Mouse (Mus musculus): Measurements from ENCODE around the gene Zfp185. TPM values are rescaled to one million over a fixed set of nuclear protein-coding genes. Genes with fewer than 3 reads are reported as not detected.

The Zfp185 gene
- total RNA-seq (2022) = 1 to 10 TPM in 2 of 4 experiments, under 1 TPM in 2; 0.63 to 1.7 (median 1.0) TPM

DNA sequence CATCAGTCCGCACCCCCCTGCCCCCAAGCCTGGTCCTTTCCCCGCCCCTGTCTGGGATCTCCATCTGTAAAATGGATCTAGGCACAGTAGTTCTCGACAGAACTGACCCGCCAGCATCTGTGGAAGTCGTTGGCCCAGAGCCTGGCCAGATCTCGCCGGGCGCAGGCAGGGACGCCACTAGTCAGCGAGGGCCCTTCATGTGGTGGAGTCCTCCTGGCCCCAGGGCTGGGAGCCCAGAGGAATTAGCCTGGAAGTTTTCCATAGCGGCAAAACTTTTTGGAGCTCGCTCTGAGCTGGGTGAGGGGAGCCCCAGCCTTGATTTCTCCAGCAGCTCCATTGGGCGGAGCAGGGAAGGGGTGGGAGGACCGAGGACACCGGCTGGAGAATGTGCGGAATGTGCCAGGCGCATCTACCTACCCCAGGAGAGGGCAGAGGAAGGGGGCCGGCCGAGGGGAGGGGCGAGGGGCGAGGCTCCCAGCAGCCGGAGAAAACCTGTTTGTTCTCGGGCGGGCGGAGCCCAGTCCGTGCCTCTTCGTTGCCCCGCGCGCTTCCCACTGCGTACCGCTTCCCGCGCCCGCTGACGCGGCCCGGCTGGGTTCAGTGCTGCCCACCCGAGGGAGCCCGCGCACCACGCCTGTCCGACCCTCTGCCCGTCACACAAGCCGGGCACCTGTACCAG lies at the start of gene Zfp185:
Gene Zfp185 (plus strand): TSS at position 499 of the 679 bp plus-strand sequence.
- peak; percentile 24 for DNase-seq (ENCODE audit: low spot score)

DNA sequence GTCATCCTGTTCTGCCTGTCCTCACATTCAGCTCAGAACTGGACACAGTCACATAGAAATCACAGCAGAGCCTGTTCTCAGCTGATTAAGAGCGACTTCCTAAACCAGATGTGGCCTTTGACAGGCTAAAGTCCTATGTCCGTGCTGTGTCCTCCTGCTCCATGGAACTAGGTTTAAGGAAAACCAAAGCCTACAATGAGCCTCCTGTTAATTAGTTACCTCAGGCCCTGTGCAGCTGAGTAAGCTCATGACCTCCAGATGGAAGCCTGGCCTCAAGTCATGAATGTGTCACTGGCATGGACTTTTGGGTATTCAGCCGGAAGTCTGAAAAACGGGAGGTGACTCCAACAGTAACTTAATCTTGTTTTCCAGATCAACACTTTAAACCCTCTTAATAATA lies 33.7 kb upstream of the Zfp185 start:
- no peak for DNase-seq (ENCODE audit: low spot score)

DNA sequence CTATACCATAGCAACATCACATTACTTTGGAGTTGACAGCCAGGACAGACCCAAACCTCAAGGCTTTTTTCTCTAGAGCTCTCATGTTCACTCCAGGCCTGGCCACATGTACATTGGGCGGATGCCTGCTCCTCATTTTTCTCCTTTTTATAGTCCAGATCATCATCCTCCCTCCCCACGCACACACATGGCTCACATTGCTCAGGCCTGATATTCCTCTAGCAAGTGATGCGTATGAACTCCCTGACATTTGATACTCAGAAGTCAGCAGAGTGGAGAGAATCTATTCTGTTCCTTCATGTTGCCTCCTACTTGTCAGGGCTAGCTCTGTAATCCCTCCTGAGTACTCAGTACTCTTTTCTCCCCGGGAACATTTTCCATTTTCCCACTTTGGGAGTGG lies 30.7 kb upstream of the Zfp185 start:
- DNase-seq (ENCODE audit: low spot score) = no peak

DNA sequence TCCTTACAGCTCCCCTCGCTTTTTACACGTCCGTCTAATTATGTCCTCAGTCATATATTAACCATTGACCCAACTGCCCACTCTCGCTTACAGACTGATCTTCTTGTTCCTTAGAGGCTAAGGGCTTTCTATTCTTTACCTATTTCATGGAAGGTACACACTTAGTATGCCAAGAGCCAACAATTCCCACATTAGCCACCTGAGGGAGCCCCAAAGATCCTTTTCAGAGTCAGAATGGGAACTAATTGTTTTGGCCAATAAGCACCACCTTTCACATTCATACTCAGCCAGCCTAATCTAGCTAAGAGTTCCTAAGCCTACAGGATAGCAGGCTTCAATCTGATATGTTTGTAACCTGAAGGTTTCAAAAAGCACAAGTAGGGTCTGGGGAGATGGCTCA lies 26.7 kb upstream of the Zfp185 start:
- no peak for DNase-seq (ENCODE audit: low spot score)

DNA sequence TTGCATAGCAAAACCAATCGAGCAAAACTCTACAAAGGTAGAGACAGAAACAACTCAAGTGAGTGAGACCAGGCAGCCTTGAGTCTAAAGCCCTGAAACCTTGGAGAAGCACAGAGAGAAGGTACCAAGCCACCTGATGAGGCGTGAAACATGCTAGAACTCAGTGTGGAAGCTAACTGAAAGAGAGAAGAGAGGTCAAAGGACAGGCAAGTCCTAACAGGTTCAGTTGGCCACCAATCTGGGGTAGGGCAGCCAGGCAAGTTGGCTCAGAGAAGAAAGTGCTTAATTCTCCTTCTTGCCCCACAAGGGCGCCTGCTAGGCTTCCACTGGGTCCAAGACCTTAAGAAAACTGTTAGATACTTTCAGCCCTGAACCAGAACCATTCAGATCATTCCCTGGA lies 25.6 kb upstream of the Zfp185 start:
- DNase-seq (ENCODE audit: low spot score) = no peak

DNA sequence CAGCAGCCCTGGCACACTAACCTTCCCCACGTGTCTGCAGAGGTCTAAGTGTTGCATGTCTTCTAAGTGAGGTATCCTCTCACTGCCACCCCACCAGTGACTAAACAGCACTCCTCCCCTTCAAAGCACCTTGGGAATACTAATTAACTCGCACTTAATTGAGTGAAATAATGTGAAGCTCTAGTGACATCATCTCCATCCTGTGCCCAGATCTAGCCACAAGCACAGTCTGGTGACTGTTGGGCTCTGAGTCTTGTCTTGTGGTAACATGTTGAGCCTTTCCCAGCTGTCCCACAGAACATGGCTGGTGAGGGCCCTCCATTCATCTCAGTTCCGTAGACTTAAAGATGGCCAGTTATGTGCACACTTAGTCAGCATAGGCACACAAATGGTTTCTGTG lies 24.4 kb upstream of the Zfp185 start:
- no peak for DNase-seq (ENCODE audit: low spot score)

DNA sequence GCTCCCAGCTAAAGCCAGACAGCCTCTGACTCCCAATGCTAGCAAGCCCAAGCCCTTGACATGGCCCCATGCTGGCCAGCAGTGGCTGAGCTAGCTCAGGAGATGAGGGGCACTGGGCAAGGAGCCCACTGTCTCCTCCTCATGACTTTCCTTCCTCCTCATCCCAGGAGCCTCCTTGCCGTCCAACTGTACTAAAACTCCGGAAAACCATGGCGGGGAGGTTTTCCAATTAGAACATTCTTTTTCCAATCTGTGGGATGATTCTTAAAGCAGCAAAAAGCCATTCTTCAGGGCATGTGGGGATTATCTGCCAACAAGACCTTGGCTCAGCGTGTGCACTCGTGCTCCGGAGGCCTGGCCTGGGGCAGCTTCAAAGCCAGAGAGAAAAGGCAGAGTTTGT lies 4.3 kb upstream of the Zfp185 start:
- DNase-seq (ENCODE audit: low spot score) = no peak

DNA sequence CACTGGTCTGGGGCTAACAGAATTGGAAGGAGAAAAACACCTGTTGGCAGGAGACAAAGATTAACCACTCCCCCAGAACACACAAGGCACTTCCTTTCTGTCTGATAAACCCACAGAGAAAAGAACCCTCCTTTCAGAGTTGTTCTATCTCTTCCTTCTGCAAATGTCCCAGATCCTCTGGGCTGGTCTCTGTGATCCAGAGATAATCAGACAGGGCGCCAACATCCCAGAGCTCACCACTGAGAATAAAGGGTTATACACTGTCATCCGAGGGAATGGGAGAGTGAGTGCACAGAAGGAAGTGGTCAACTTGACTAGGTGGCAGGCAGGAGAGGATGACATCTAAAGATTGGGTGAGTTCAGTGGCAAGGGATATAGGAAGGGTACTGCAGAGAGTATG lies 1.5 kb upstream of the Zfp185 start:
- no peak for DNase-seq (ENCODE audit: low spot score)

DNA sequence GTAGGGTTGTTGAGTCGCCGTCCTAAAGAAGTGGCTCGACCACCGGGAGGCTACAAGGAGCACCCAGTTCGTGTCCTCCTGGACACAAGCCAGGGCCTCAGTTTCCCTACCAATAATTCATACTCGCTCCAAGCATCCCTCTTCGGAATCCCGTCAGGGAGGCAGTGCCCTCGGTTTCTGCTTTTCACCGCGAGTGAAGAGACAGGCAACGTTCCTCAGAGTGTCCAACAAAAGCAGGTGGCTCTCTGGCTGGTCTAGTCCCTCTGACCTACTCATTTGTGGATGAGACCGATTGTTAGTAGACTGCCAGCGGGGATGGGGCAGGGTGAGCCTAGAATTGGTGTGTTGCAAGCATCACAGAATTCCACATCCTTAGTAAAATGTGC lies 374 bp downstream of the Zfp185 start:
- DNase-seq (ENCODE audit: low spot score) = no peak

DNA sequence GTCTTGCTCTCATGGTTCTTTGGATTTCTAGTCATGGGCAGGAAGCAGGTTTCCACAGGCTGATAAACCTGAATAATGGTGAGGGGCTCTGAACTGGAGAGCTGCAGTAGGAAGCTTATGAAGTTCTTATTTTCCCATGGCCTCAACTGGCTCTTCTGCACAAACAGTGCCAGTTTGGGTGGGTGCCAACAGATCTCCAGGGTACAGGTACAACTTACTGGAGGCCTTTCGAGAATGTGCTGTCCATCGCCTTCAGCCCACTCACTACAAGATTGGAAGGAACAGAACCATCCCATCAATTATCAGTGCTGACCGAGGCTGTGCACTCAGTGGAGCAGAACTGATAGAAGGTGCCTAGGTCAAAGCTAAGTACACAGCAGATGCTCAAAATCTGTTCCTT lies 1.3 kb downstream of the Zfp185 start:
- no peak for DNase-seq (ENCODE audit: low spot score)

DNA sequence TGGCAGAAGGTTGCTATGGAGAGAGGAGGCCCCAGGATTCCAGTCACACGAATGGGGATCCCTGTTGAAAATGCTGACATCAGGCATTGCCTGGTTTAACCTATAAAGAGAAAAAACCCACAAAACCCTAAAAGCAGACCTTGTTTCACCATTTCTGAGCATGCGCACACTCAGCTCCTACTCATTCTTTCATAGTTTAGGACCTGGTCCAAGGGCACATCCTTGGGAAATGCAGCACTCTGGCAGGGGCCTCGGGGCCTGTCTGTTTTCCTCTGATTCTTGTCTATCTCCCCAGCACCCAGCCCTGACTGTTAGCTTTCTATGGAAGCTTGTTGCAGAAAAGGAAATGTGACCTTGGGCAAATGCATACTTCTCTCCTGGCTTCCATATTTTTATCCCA lies 3.4 kb downstream of the Zfp185 start:
- no peak for DNase-seq (ENCODE audit: low spot score)

DNA sequence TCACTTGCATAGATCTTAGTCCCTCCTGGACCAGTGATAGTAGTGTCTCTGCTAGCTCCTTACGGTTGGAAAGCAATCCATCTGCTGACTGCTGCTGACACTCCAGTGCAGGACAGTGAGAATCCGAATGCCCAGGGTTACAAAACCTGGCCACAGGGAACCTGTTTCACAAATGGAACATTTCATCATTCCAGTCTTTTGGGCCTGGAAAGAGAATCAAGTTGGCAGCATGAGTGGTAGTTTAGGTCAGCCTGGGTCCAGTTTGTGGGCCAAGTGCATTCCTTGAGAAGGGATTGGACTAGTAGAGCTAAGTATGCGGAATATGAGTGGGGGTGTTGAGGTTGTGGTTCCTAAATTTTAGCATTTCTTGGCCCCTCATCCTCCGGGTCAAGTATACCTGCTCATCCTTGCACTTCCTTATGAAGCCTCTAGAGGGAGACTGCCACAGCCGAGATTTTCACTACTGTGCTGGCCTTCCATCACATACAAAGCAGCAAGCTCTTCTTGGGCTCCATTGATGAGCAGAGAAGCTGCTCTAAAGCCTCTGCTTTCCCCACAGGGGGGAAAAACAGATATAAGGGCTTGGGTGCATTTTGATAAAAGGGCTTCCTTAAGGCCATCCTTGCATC lies 5.3 kb downstream of the Zfp185 start:
- no peak for DNase-seq (ENCODE audit: low spot score)

DNA sequence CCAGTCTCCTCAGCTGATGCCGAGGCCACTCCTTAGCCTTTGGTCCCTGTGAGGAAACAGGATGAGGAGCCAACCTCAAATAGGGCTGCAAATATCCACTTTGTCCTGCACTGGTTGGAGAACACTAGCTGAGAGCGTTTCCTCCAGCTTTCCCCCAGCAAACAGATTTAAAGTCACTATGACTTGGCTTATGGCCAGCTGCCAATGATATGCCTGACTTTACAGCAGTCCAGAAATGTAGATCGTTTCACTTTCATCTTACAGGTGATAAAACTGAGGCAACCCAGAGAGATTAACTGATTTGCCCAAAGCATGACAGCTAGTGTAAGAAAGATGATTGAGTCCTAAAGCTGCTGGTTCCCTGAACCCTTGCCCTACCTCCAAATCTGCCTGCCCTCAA lies 8.4 kb downstream of the Zfp185 start:
- no peak for DNase-seq (ENCODE audit: low spot score)

DNA sequence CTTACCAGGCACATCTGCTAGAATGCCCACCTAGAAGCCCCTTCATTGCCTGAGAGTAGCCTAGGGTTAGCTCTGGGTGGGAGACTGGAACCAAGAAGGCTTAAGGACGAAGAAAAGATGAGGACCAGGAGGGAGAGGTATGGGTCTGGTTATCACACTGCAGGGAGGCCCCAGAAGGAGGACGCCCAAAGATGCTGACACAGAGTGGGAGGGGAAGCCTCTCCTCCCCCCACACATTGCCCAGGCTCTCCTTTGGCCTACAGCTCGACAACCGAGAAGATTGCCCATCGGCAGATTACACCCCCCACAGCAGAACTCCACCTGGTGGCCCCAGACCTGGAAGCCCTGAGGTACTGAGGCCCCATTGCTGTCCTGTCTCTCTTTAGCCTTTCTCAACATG lies 16.0 kb downstream of the Zfp185 start:
- DNase-seq (ENCODE audit: low spot score) = no peak

DNA sequence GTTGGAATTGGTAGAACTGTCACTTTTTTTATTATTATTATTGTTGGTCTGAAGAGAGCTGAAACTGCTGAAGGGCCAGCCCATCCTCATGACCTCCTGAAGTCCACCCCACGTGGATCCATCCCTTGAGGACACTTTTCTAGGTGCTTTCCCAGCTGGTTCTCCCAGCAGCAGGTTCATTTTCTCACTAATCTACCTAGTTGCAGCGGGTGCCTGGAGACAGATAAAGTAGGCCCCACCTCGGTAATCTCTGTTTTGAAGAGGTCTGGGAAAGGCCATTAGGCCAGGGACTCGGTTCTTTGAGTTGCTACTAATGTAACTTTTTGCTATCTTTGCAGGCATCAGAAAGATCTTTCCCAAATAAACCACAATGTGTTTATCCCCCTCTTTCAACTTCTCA lies 18.5 kb downstream of the Zfp185 start:
- DNase-seq (ENCODE audit: low spot score) = no peak

DNA sequence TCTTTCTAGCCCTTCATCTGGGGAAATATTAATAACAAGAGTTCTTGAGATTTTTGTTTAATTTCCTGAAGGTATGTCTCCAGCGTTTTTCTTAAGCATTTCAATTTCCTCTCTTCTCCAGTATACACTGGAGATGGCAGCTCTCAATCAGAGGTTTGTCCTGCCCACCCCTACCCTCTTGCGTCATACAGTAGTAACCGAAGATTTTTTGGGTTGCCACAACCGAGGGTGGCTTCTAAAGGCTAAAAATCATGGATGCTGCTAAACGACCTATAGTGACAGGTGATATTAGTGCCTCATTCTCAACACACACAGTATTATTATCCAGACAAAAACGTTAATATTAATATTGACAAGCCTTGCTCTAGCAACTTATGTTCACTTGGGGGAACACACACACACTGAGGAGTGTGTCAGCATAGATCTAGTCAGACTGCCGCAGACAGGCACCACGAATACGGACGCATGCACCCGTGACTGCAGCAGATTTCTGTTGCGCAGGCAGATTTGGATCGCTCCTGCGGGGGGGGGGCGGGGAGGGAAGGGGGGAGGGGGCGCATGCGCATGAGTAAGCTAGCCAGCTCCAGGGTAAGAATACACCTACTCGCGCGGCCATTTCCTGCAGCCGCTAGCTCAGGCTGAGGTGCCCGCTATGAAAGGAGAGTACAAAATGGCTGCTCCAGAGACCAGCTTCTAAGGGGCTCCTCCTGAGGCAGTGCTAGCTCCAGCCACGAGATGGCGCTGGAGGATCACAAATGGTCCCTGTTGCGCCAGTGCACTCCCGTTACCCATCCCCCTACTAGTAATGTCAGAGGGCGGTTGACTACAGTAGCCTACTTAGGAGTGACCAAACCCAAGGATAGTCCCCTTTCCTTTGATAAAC lies 20.7 kb downstream of the Zfp185 start:
- peak; percentile 95 for DNase-seq (ENCODE audit: low spot score)

DNA sequence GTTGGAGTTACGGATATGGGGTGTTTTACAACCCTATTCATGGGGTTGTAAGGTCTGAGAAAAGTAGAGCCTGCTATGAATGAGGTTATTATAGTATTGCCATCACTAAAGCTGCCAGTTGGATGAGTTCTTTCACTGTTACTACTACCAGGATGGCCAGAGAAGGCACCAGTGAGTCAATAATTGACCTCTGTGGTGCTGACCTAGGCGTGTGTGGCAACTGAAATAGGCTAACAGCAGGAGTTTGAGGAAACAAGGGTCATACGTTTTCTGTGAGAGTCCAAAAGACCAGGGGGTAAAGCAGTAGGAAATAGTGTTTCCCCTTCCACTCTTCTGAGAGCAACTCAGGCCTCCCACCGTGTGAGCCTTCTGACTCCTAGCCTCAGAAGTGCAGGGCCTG lies 25.7 kb downstream of the Zfp185 start:
- DNase-seq (ENCODE audit: low spot score) = no peak

DNA sequence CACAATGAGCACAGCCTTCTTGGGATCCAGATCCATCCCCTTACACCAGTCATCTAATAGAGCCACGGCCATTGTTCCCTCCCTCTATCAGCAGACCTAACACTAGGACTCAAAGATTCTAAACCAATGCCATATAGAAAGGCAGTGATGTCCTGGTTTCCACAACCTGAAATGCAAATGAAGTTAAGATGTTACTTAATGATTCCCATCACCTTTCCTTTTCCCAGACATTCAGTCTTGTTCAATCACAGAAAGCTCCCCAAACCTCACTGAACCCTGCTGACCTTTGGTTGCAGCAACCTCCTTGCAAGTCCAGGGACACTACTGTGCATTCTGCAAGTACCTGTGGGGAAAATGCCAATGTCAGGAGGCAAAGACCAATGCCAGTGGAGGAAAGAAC lies 49.9 kb downstream of the Zfp185 start, which contains the start of gene Pnma5:
Gene Pnma5 (minus strand): TSS at position 101 of the 400 bp plus-strand sequence.
- no peak for DNase-seq (ENCODE audit: low spot score)

DNA sequence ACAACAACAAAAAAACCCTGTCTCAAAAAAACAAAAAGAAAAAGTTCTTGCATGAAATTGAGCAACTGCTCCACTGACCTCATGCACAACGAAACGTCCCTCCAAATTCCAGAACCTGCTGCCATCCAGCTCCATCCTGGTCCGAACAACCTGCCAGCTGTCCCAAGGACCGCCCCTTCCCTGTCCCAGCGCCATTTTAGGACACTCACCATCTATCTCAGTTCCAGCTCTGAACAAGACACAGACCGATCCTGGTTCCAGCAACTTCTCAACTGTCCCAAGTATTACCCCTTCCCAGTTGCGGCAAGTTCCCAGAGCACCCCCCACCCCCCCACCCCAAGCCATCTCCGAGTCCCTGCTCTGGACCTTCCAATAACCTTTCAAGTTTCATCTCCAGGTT lies 51.7 kb downstream of the Zfp185 start:
- DNase-seq (ENCODE audit: low spot score) = no peak

DNA sequence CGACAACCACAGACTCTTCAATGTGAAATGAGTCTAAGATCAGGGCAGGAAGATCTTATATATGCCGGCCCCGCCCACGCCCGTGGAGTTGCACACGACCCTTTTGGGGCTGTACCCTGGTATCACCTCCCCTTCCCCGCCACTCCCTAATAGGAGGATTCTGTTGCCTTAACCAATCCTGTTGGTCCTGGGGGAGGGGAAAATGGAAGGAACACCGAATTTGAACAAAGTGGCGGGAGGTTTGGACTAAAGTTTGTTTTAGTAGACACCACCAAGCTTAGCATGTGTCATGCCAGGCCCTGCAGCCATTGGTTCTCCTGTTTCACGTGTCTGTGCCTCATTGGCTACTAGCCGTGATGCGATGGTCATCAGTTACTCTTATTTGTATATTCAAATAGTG lies 52.5 kb downstream of the Zfp185 start:
- no peak for DNase-seq (ENCODE audit: low spot score)

DNA sequence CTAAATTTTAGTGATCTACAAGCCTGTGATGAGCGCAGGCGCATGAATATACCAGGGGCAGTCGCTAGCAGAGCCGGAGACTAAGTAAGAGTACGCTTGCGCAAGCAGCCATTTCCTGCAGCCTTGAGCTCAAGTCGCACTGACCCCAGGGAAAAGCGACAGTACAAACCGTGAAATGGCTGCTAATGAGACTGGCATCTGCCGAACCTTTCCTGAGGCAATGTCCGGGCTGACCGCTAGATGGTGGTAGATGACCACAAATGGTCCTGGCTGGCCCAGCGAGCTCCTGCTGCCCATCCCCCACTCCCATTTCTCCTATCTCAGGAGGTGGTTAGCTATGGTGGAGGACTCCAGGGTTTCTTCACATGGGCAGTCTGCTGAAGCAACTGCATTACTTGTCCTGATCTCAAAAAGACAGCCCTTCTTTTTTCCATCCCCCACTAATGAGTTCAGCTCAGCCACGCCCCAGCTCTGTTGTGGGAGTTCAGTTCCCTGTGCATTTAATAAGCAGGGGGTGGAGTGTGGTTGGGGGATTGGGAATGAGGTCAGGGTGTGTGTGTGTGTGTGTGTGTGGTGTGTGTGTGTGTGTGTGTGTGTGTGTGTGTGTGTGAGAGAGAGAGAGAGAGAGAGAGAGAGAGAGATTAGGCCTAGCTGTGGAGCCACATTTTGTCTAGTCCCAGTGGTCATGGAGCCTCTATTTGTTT lies 66.9 kb downstream of the Zfp185 start:
- peak; percentile 93 for DNase-seq (ENCODE audit: low spot score)

DNA sequence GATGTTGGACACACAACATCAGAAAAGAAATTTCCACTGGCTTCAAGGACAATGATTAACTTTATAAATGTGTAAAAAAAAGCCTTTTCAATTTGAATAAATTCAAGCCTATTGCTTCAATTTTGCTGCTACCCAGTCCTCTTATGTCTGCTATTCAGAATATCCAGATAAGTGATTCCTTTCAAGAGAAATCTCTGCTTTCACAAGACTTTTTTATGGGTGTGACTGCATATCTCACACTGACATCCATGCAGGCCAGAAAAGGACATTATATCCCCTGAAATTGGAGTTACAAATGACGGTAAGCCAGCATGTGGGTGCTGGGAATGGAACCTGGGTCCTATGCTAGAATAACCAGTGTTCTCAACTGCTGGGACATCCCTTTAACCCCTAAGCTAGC lies 74.4 kb downstream of the Zfp185 start:
- no peak for DNase-seq (ENCODE audit: low spot score)

Data from heart, adult 8-10 months (tissue).